In the genomic region with DNA sequence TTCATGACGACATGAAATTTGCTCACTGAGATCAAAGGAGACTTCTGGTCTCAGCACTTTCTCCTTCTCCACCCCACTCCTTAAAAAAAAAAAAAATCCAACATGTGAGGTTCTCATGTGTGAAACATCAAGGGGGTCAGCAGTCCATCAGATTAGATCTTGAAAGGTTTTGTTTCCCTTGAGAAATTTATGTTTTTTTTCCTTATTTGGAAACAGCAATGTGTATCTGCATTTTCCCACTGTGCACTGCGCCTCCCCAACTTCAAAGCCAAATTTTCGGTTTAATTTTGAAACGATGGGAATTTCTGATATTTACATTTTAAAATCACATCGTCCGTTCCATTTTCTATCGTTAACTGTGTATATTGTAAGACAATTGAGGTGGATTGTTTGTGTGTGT, we compare ENCODE assay signal across 8 mouse cellular contexts. TPM values are rescaled to one million over a fixed set of nuclear protein-coding genes. Genes with fewer than 3 reads are reported as not detected.
DNase-seq lines count a peak whose midpoint lies in the region; ATAC-seq and TF ChIP-seq lines count a peak whose summit lies in the region.

No protein-coding gene starts in this region.

- H3K27ac ChIP-seq in thymus, adult 2 months (ENCODE audit: control insufficient read depth, insufficient read depth, low read length): no peak overlapping the region
- peak overlapping the region; percentile 95 for H3K27ac ChIP-seq in embryonic fibroblast, embryonic 13.5 days (ENCODE audit: insufficient read depth, low read length)
- H3K27ac ChIP-seq in limb, embryonic 11.5 days (replicated peaks; ENCODE audit: low read depth, low read length): peak overlapping the region; percentile 93
- H3K27ac ChIP-seq in stomach, embryonic 15.5 days: peak overlapping the region; percentile 96

- peak overlapping the region; percentile 51 for H3K4me2 ChIP-seq in limb, embryonic 11.5 days (ENCODE audit: low read depth, severe bottlenecking)
- peak overlapping the region; percentile 55 for H3K4me2 ChIP-seq in stomach, embryonic 15.5 days

- no peaks in the 10 kb centered on the region for H3K27me3 ChIP-seq in thymus, adult 2 months (ENCODE audit: control insufficient read depth, insufficient read depth, low read length)
- H3K27me3 ChIP-seq in limb, embryonic 11.5 days (ENCODE audit: control insufficient read depth, insufficient read depth, low read length): no peaks in the 10 kb centered on the region
- H3K27me3 ChIP-seq in stomach, embryonic 15.5 days (replicated peaks): no peaks in the 10 kb centered on the region

- DNase-seq in thymus, adult 2 months: peak; percentile 14
- DNase-seq in thymus, postnatal 4 days: no peak
- no peak for DNase-seq in limb, embryonic 11.5 days (ENCODE audit: low spot score)
- no peak for DNase-seq in adrenal gland, adult 8-10 months
- no peak for DNase-seq in layer of hippocampus, adult 8-10 months (ENCODE audit: low spot score in 2 of 2)
- no peak for DNase-seq in gastrocnemius, postnatal 10 days

- TF ChIP-seq CTCF in thymus, adult 2 months (IDR thresholded peaks at IDR 0.05; ENCODE audit: borderline replicate concordance, control insufficient read depth, extremely low read depth, insufficient read depth, low read length, poor library complexity): no peak
- TF ChIP-seq CTCF in embryonic fibroblast, embryonic 13.5 days (IDR thresholded peaks at IDR 0.05; ENCODE audit: borderline replicate concordance, insufficient read depth, low read length): no peak

- peak overlapping the region; percentile 84 for H3K9ac ChIP-seq in limb, embryonic 11.5 days (ENCODE audit: low read length)
- H3K9ac ChIP-seq in stomach, embryonic 15.5 days: peak overlapping the region; percentile 37; the same call in 1 of the 2 replicates

- ATAC-seq in limb, embryonic 11.5 days (ENCODE audit: insufficient number of reproducible peaks, low FRiP score, low TSS enrichment, low read depth): no peak
- no peak for ATAC-seq in stomach, embryonic 15.5 days (ENCODE audit: insufficient read depth, low FRiP score, low read depth)

- peaks cover 4% of the 10 kb centered on the region for H3K4me1 ChIP-seq in thymus, adult 2 months (replicated peaks; ENCODE audit: control insufficient read depth, insufficient read depth, low read length)
- no peaks in the 10 kb centered on the region for H3K4me1 ChIP-seq in embryonic fibroblast, embryonic 13.5 days (ENCODE audit: control insufficient read depth, insufficient read depth, low read length)
- peaks cover 2% of the 10 kb centered on the region; the same call in 1 of the 2 replicates for H3K4me1 ChIP-seq in limb, embryonic 11.5 days (ENCODE audit: control insufficient read depth, insufficient read depth, low read length)
- no peaks in the 10 kb centered on the region for H3K4me1 ChIP-seq in stomach, embryonic 15.5 days

- no peaks in the 10 kb centered on the region for H3K36me3 ChIP-seq in thymus, adult 2 months (ENCODE audit: control insufficient read depth, insufficient read depth, low read length)
- no peaks in the 10 kb centered on the region for H3K36me3 ChIP-seq in limb, embryonic 11.5 days (ENCODE audit: control insufficient read depth, insufficient read depth, low read length)
- no peaks in the 10 kb centered on the region for H3K36me3 ChIP-seq in stomach, embryonic 15.5 days

- H3K4me3 ChIP-seq in thymus, adult 2 months (ENCODE audit: control insufficient read depth, insufficient read depth, low read length): no peak overlapping the region
- no peak overlapping the region for H3K4me3 ChIP-seq in embryonic fibroblast, embryonic 13.5 days (ENCODE audit: insufficient read depth, low read length)
- H3K4me3 ChIP-seq in limb, embryonic 11.5 days (ENCODE audit: low read depth, low read length): peak overlapping the region; percentile 96
- peak overlapping the region; percentile 85 for H3K4me3 ChIP-seq in stomach, embryonic 15.5 days (replicated peaks)

- TF ChIP-seq POLR2A in thymus, adult 2 months (IDR thresholded peaks at IDR 0.05; ENCODE audit: control insufficient read depth, extremely low read depth, insufficient read depth, low read length, poor library complexity): no peak
- TF ChIP-seq POLR2A in embryonic fibroblast, embryonic 13.5 days (IDR thresholded peaks at IDR 0.05; ENCODE audit: low read depth, low read length): no peak

- H3K9me3 ChIP-seq in limb, embryonic 11.5 days (ENCODE audit: control insufficient read depth, low read length): no peaks in the 10 kb centered on the region
- H3K9me3 ChIP-seq in stomach, embryonic 15.5 days: no peaks in the 10 kb centered on the region

- WGBS in thymus, adult 2 months: under 1% methylated on average over 7 of the region's 7 CpGs
- WGBS in limb, embryonic 11.5 days: 11% methylated on average over 7 of the region's 7 CpGs
- WGBS in stomach, embryonic 15.5 days: 5% methylated on average over 7 of the region's 7 CpGs

RNA-seq across cellular contexts. Expression of a gene that starts 1.0 kb away (rescaled TPM):
- 25.5 and 29.7 TPM in 2 replicates for polyA plus RNA-seq in thymus, adult 2 months (2012; rRNA removed)
- 39.0 and 54.6 TPM in 2 replicates for polyA plus RNA-seq in embryonic fibroblast, embryonic 13.5 days (2011; ENCODE audit: insufficient read length, low read depth, missing spikeins)
- 46.0 and 49.4 TPM in 2 replicates for polyA plus RNA-seq in limb, embryonic 11.5 days (2014; fragmentation: Nextera tagmentation; extraction: Ambion mirVana)
- 16.8 and 20.8 TPM in 2 replicates for polyA plus RNA-seq in stomach, embryonic 15.5 days (2015; fragmentation: Nextera tagmentation; extraction: Ambion mirVana)
- total RNA-seq in adrenal gland, adult 8-10 months (2022): 10 to 100 TPM; 76.8 to 85.9 (median 84.7) TPM
- 10 to 100 TPM; 82.8 to 88.4 (median 85.4) TPM for total RNA-seq in layer of hippocampus, adult 8-10 months (2022)
- 10 to 100 TPM; 52.8 to 54.8 TPM for total RNA-seq in gastrocnemius, postnatal 10 days (2021)

RNA-seq across cellular contexts. Expression of a gene that starts 9.9 kb away (rescaled TPM):
- 24.2 and 27.3 TPM in 2 replicates for polyA plus RNA-seq in thymus, adult 2 months (2012; rRNA removed)
- 27.4 and 29.0 TPM in 2 replicates for polyA plus RNA-seq in embryonic fibroblast, embryonic 13.5 days (2011; ENCODE audit: insufficient read length, low read depth, missing spikeins)
- 87.8 and 93.7 TPM in 2 replicates for polyA plus RNA-seq in limb, embryonic 11.5 days (2014; fragmentation: Nextera tagmentation; extraction: Ambion mirVana)
- polyA plus RNA-seq in stomach, embryonic 15.5 days (2015; fragmentation: Nextera tagmentation; extraction: Ambion mirVana): 40.2 and 43.5 TPM in 2 replicates
- 10 to 100 TPM; 22.0 to 23.9 (median 22.7) TPM for total RNA-seq in adrenal gland, adult 8-10 months (2022)
- 10 to 100 TPM; 24.3 to 32.8 (median 27.7) TPM for total RNA-seq in layer of hippocampus, adult 8-10 months (2022)
- total RNA-seq in gastrocnemius, postnatal 10 days (2021): 10 to 100 TPM; 15.8 to 19.4 TPM

Comparison
In these comparisons a context has a peak if more than half of its experiments do, and no peak if none do; other contexts are left out.
1. H3K4me3 ChIP-seq: peak in limb, embryonic 11.5 days (single experiment) and stomach, embryonic 15.5 days (single experiment); none in thymus, adult 2 months (single experiment) and embryonic fibroblast, embryonic 13.5 days (single experiment).